Mouse (Mus musculus) embryonic fibroblast, embryonic 13.5 days (primary cell): ENCODE measurements around the gene Opn1sw.

ENCODE experiments used
- CTCF ChIP-seq: IDR thresholded peaks from 2 replicates; pipeline ENCODE4 v1.5.1; 2011; ENCODE audit warnings: mild to moderate bottlenecking, control low read depth, low read length, moderate library complexity, borderline replicate concordance; ENCODE audit not compliant: insufficient read depth
- POLR2A ChIP-seq: IDR thresholded peaks from 2 replicates; pipeline ENCODE4 v1.6.1; 2011; ENCODE audit warnings: low read depth, mild to moderate bottlenecking, control low read depth, low read length, moderate library complexity

DNA sequence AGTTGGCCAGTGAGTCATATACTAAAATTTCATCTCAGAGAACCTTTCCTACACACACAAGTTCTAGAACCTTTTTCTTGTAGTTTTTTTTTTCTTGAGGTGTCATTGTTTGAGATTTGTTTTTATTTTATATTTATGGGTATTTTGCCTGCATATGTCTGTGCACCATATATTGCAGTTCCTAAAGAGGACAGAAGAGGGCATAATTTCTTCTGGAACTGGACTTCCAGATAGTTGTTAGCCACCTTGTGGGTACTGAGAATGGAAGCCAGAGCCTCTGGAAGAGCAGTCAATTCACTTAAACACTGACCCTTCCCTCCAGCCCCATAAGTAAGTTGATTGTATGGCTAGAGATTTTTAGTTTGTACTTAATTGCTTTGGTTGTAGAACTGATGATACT lies 36.7 kb downstream of the Opn1sw start:
- TF ChIP-seq POLR2A = no peak
- no peak for TF ChIP-seq CTCF
